Mouse (Mus musculus): ENCODE results near the gene Il15ra.

Il15ra gene

DNA sequence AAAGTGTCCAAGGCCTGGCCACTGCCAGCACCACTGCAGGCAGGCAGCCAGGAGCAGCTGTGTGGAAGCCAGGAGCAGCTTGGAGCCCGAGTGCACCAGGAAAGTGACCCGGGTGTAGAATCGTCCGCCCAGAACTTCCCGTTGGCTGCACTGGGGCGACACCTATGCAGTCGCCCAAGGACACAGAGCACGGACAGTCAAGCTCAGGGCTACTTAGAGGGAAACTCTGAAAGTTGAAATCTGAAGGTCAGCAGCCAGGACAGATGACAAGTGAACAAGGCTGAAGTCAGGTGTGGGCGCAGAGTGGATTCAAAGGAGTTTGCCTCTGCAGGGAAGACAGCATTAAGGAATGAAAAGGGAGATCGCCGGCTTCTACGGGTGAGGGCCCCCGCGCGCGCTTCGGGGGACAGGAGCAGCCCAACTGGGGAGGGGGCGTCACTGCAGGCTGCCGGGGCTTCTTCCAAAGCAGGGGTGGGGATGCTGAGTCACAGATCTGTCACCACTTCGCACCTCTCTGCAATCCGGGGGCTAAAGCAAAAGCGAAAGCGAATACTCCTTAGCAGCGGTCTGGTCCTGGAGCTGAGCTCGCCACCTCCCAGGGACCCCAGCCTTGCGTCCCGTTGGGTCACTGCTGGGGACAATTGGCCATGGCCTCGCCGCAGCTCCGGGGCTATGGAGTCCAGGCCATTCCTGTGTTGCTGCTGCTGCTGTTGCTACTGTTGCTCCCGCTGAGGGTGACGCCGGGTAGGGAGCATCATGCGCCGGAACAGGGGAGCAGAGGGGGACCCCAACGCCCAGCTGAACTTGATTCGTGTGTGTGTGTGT lies at the start of gene Il15ra:
Gene Il15ra (plus strand): TSS at position 90 of the 825 bp plus-strand sequence.
- no peaks in the 10 kb centered on the region for H3K9me3 ChIP-seq (ENCODE audit: low read length)
- no peaks in the 10 kb centered on the region for H3K36me3 ChIP-seq (ENCODE audit: insufficient read depth, low read length)
- peaks cover 22% of the 10 kb centered on the region for H3K4me1 ChIP-seq (replicated peaks; ENCODE audit: low read depth, low read length)
- peaks cover 56% of the 10 kb centered on the region for H3K27me3 ChIP-seq (ENCODE audit: insufficient read depth, low read length)
- peak within 1 kb of the TSS; percentile 76 for H3K4me3 ChIP-seq (replicated peaks; ENCODE audit: low read length)
- TF ChIP-seq POU5F1 (IDR thresholded peaks at IDR 0.05; ENCODE audit: borderline replicate concordance, low read length) = no peak

DNA sequence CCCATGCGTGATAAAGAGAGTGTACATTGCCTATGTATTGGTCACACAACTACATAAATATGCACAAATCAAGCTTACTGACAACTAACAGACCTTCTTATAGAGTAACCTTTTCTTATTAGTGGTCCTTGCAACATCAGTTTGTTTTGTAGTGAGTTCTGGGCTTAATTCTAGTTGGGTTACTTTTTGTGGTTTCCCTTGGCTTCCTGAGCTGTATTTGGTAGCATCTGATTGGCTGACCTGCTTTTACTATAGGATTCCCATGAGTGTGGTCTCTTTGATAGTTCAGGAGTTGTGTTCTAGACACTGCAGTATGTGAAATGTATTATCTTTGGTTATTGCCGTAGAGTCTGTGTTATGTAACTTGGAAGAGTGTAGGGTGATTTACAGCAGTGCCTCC lies 47.5 kb upstream of the Il15ra start:
- no peak for TF ChIP-seq NANOG (IDR thresholded peaks at IDR 0.05; ENCODE audit: borderline replicate concordance, low read length)
- no peak for TF ChIP-seq POU5F1 (IDR thresholded peaks at IDR 0.05; ENCODE audit: borderline replicate concordance, low read length)
- TF ChIP-seq CTCF (conservative IDR thresholded peaks at IDR 0.05; ENCODE audit: low read length) = no peak
- H3K27me3 ChIP-seq (ENCODE audit: insufficient read depth, low read length) = peaks cover 5% of the 10 kb centered on the region; the same call in 1 of the 2 replicates
- H3K4me1 ChIP-seq (replicated peaks; ENCODE audit: low read depth, low read length) = peaks cover 6% of the 10 kb centered on the region; the same call in 1 of the 2 replicates
- no peaks in the 10 kb centered on the region for H3K36me3 ChIP-seq (ENCODE audit: insufficient read depth, low read length)
- H3K9me3 ChIP-seq (ENCODE audit: low read length) = no peaks in the 10 kb centered on the region
- H3K4me3 ChIP-seq (replicated peaks; ENCODE audit: low read length) = no peak overlapping the region

DNA sequence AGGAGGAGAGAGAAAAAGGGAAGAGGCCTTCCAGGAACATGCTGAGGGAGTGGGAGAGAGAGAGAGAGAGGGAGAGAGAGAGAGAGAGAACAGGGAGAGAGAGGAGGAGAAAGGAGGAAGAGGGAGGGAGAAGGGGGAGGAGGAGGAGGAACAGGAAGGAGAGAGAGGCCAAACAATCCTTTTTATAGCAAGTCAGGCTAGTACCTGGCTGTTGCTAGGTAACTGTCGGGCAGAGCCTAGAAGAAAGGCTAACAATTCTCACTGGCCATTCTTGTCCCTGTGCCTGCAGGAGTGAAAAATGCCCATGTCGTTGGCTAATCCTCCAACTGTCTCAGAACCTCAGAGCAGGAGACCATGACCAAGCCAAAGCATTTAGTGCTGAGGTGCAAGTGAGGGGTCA lies 45.8 kb upstream of the Il15ra start:
- peaks cover 5% of the 10 kb centered on the region; the same call in 1 of the 2 replicates for H3K27me3 ChIP-seq (ENCODE audit: insufficient read depth, low read length)
- no peak for TF ChIP-seq NANOG (IDR thresholded peaks at IDR 0.05; ENCODE audit: borderline replicate concordance, low read length)
- TF ChIP-seq POU5F1 (IDR thresholded peaks at IDR 0.05; ENCODE audit: borderline replicate concordance, low read length) = no peak
- no peak for TF ChIP-seq CTCF (conservative IDR thresholded peaks at IDR 0.05; ENCODE audit: low read length)
- H3K4me1 ChIP-seq (replicated peaks; ENCODE audit: low read depth, low read length) = peaks cover 6% of the 10 kb centered on the region
- no peaks in the 10 kb centered on the region for H3K36me3 ChIP-seq (ENCODE audit: insufficient read depth, low read length)
- no peaks in the 10 kb centered on the region for H3K9me3 ChIP-seq (ENCODE audit: low read length)
- no peak overlapping the region for H3K4me3 ChIP-seq (replicated peaks; ENCODE audit: low read length)

DNA sequence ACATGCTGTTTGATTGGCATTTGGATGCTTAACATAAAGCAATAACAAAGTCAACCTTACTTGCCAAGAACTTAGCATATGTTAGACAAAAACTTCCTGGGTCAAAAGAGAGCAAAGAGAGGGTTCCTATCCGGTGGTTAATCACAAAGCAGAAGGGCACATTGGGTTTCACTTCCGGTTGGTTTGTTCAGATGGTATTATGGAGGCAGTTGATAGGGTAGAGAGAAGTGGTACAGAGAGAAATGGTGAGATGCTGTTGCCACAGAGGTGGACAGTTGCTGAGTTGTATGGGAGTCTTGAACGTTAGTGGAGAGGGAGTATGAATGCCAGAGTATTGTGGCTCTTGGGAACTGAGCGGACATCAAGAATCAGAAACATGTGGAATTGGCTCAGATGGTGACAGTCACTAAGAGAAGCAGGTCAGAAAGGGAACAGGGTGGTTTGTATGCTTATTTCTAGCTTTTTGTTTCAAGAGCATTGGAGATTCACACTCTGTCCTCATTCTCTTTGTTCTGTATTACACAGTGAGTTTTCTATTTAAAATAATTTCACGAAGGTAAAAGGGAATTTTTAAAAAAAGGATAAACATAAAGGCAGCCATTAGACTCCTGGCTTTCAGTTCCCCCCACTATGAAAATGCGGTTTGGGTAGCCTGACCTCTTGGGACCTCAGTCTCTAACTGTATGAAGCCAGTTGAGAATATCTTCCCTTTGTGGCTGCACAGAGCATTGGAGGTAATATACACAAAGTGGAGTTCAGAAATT lies 42.8 kb upstream of the Il15ra start:
- no peak overlapping the region for H3K4me3 ChIP-seq (replicated peaks; ENCODE audit: low read length)
- TF ChIP-seq POU5F1 (IDR thresholded peaks at IDR 0.05; ENCODE audit: borderline replicate concordance, low read length) (no peak), NANOG (IDR thresholded peaks at IDR 0.05; ENCODE audit: borderline replicate concordance, low read length) (no peak), CTCF (conservative IDR thresholded peaks at IDR 0.05; ENCODE audit: low read length) (no peak)
- peaks cover 11% of the 10 kb centered on the region for H3K4me1 ChIP-seq (replicated peaks; ENCODE audit: low read depth, low read length)
- H3K27me3 ChIP-seq (ENCODE audit: insufficient read depth, low read length) = peaks cover 3% of the 10 kb centered on the region; the same call in 1 of the 2 replicates
- no peaks in the 10 kb centered on the region for H3K36me3 ChIP-seq (ENCODE audit: insufficient read depth, low read length)
- H3K9me3 ChIP-seq (ENCODE audit: low read length) = no peaks in the 10 kb centered on the region

DNA sequence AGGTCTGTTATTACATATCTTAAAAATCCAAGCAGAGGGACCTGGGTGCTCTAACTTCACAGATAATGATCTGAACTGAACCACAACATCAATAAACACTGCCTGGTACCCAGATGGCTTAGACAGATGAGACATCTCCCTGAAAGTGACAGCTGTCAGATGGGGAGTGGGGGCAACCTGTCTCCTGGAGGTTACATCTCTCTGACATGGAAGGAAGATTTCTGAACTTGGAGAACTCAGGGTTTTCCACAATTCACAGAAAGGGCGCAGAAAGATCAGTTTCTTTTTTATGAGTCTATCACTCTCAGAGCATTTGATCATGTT lies 42.2 kb upstream of the Il15ra start:
- Histone ChIP-seq H3K36me3 (ENCODE audit: insufficient read depth, low read length) (no peaks in the 10 kb centered on the region), H3K4me3 (replicated peaks; ENCODE audit: low read length) (no peak overlapping the region), H3K4me1 (replicated peaks; ENCODE audit: low read depth, low read length) (peaks cover 11% of the 10 kb centered on the region), H3K27me3 (ENCODE audit: insufficient read depth, low read length) (peaks cover 3% of the 10 kb centered on the region; the same call in 1 of the 2 replicates), H3K9me3 (ENCODE audit: low read length) (no peaks in the 10 kb centered on the region)
- TF ChIP-seq NANOG (IDR thresholded peaks at IDR 0.05; ENCODE audit: borderline replicate concordance, low read length) = no peak
- no peak for TF ChIP-seq POU5F1 (IDR thresholded peaks at IDR 0.05; ENCODE audit: borderline replicate concordance, low read length)
- TF ChIP-seq CTCF (conservative IDR thresholded peaks at IDR 0.05; ENCODE audit: low read length) = no peak

DNA sequence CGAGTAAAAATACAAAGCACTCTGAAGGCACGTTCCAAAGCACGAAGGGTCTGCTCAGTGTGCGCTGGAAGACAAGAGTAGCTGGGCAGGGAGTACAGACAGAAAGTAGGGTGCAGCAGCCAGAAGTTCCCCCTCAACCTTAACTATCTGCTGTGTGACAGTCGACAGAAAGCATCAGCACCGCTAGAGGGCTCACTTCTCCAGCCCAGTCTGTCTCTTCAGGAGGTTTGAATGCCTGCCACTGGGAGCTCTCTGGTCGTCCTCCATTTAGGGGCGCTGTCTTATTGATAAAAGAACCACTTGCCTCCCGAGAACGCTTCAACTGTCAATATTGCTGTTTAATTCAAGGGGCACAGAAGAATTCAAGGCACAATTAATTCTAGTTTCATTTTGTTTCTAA lies 41.1 kb upstream of the Il15ra start:
- Histone ChIP-seq H3K27me3 (ENCODE audit: insufficient read depth, low read length) (peaks cover 3% of the 10 kb centered on the region; the same call in 1 of the 2 replicates), H3K36me3 (ENCODE audit: insufficient read depth, low read length) (no peaks in the 10 kb centered on the region), H3K4me1 (replicated peaks; ENCODE audit: low read depth, low read length) (peaks cover 11% of the 10 kb centered on the region), H3K4me3 (replicated peaks; ENCODE audit: low read length) (no peak overlapping the region), H3K9me3 (ENCODE audit: low read length) (no peaks in the 10 kb centered on the region)
- TF ChIP-seq POU5F1 (IDR thresholded peaks at IDR 0.05; ENCODE audit: borderline replicate concordance, low read length) = no peak
- TF ChIP-seq CTCF (conservative IDR thresholded peaks at IDR 0.05; ENCODE audit: low read length) = peak; percentile 74

DNA sequence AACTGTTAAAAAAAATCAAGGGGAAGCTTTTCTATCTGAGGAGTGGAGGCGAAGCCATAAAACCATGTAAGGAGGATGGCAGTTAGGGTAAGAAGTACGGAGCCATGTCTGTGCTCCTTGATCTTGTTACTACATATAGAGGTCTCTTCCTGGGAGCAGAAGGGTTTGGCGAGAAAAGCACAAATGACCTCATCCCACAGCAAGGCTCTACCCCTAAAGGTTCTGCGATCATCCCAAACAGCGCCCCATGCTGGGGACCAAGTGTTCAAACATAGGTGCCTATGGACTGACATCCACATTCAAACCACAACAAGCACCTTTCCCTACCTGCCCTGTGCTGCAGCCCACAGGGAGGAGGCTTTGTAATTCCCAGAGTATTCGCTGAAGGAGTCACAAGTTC lies 40.7 kb upstream of the Il15ra start:
- Histone ChIP-seq H3K36me3 (ENCODE audit: insufficient read depth, low read length) (no peaks in the 10 kb centered on the region), H3K4me1 (replicated peaks; ENCODE audit: low read depth, low read length) (peaks cover 11% of the 10 kb centered on the region), H3K4me3 (replicated peaks; ENCODE audit: low read length) (no peak overlapping the region), H3K27me3 (ENCODE audit: insufficient read depth, low read length) (peaks cover 2% of the 10 kb centered on the region; the same call in 1 of the 2 replicates), H3K9me3 (ENCODE audit: low read length) (no peaks in the 10 kb centered on the region)
- TF ChIP-seq CTCF (conservative IDR thresholded peaks at IDR 0.05; ENCODE audit: low read length) (no peak), NANOG (IDR thresholded peaks at IDR 0.05; ENCODE audit: borderline replicate concordance, low read length) (no peak), POU5F1 (IDR thresholded peaks at IDR 0.05; ENCODE audit: borderline replicate concordance, low read length) (no peak)

DNA sequence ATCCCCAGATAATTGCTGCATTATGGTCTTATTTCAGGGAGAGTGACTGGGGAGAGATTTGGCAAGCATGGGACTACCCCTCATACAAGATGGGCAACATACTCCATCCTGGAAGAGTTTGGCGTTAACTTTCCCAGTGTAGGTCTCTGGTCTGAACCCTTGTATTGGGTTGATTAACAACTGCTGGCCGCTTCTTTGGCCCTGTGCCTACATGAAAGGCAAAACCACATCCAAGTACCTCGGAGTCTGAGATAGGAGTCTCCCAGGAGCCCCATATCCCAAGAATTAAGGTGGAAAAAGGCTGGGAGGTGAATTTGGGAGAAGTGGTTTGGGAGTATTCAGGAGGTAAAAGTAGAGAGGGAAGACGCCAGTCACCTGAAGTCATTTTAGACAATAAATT lies 40.3 kb upstream of the Il15ra start:
- Histone ChIP-seq H3K9me3 (ENCODE audit: low read length) (no peaks in the 10 kb centered on the region), H3K4me1 (replicated peaks; ENCODE audit: low read depth, low read length) (peaks cover 11% of the 10 kb centered on the region), H3K36me3 (ENCODE audit: insufficient read depth, low read length) (no peaks in the 10 kb centered on the region), H3K27me3 (ENCODE audit: insufficient read depth, low read length) (no peaks in the 10 kb centered on the region; the same call in 1 of the 2 replicates), H3K4me3 (replicated peaks; ENCODE audit: low read length) (no peak overlapping the region)
- TF ChIP-seq NANOG (IDR thresholded peaks at IDR 0.05; ENCODE audit: borderline replicate concordance, low read length) = no peak
- TF ChIP-seq POU5F1 (IDR thresholded peaks at IDR 0.05; ENCODE audit: borderline replicate concordance, low read length) = no peak
- TF ChIP-seq CTCF (conservative IDR thresholded peaks at IDR 0.05; ENCODE audit: low read length) = no peak
